Mouse (Mus musculus): ENCODE results near the gene Map2k2. TPM values are rescaled to one million over a fixed set of nuclear protein-coding genes. Genes with fewer than 3 reads are reported as not detected.
"Not testable (repeated sequence)": the region's sequence is repeated elsewhere in the genome, so short reads cannot be mapped to it uniquely, and the experiment has no call there.

Map2k2 gene
- polyA plus RNA-seq, 2 experiments from 2014 or later: 21.3 to 26.5 TPM

GRCm38 (mm10) chr10:81143845-81144437, 38.2 kb downstream of the Map2k2 start:
- no peak for ATAC-seq

GRCm38 (mm10) chr10:81144667-81145066, 39.0 kb downstream of the Map2k2 start:
- no peak for ATAC-seq

GRCm38 (mm10) chr10:81145307-81145706, 39.6 kb downstream of the Map2k2 start:
- ATAC-seq: no peak

- ATAC-seq: no peak
Measured at GRCm38 (mm10) chr10:81145778-81146177, 40.1 kb downstream of the Map2k2 start.

- ATAC-seq: no peak
Measured at GRCm38 (mm10) chr10:81146296-81146695, 40.6 kb downstream of the Map2k2 start.

- no peak for ATAC-seq
Measured at GRCm38 (mm10) chr10:81151261-81151660, 45.5 kb downstream of the Map2k2 start.

GRCm38 (mm10) chr10:81152609-81153008, 46.9 kb downstream of the Map2k2 start:
- ATAC-seq: no peak

- ATAC-seq: no peak
Measured at GRCm38 (mm10) chr10:81154313-81154712, 48.6 kb downstream of the Map2k2 start.

- ATAC-seq: no peak
Measured at GRCm38 (mm10) chr10:81154736-81155135, 49.0 kb downstream of the Map2k2 start.

GRCm38 (mm10) chr10:81161602-81162317, 56.0 kb downstream of the Map2k2 start:
- no peak for ATAC-seq

- no peak for ATAC-seq
Measured at GRCm38 (mm10) chr10:81162318-81162652, 56.6 kb downstream of the Map2k2 start.

- ATAC-seq: no peak
Measured at GRCm38 (mm10) chr10:81165118-81165517, 59.4 kb downstream of the Map2k2 start.

- ATAC-seq: peak; percentile 69
Measured at GRCm38 (mm10) chr10:81167200-81168086, 61.7 kb downstream of the Map2k2 start, which contains the start of gene Pias4. Gene Pias4 (minus strand): TSS chr10:81167923.

- peak; percentile 32 for ATAC-seq
Measured at GRCm38 (mm10) chr10:81168087-81168431, 62.3 kb downstream of the Map2k2 start.

- peak; percentile 41 for ATAC-seq
Measured at GRCm38 (mm10) chr10:81168521-81169244, 63.0 kb downstream of the Map2k2 start.

- peak; percentile 36 for ATAC-seq
Measured at GRCm38 (mm10) chr10:81169411-81169900, 63.7 kb downstream of the Map2k2 start.

- peak; percentile 24 for ATAC-seq
Measured at GRCm38 (mm10) chr10:81173132-81173531, 67.4 kb downstream of the Map2k2 start.

- peak; percentile 47 for ATAC-seq
Measured at GRCm38 (mm10) chr10:81174617-81175344, 69.1 kb downstream of the Map2k2 start.

GRCm38 (mm10) chr10:81175345-81175701, 69.6 kb downstream of the Map2k2 start:
- ATAC-seq: not testable (repeated sequence)

- no peak for ATAC-seq
Measured at GRCm38 (mm10) chr10:81175936-81176465, 70.3 kb downstream of the Map2k2 start.

GRCm38 (mm10) chr10:81176466-81177271, 71.0 kb downstream of the Map2k2 start, which contains the start of gene Eef2:
Gene Eef2 (plus strand): TSS chr10:81176631.
- ATAC-seq: peak; percentile 60
